Mouse (Mus musculus): ENCODE results near the gene Sfxn2.
"Not testable (repeated sequence)": the region's sequence is repeated elsewhere in the genome, so short reads cannot be mapped to it uniquely, and the experiment has no call there.

Sfxn2 gene

DNA sequence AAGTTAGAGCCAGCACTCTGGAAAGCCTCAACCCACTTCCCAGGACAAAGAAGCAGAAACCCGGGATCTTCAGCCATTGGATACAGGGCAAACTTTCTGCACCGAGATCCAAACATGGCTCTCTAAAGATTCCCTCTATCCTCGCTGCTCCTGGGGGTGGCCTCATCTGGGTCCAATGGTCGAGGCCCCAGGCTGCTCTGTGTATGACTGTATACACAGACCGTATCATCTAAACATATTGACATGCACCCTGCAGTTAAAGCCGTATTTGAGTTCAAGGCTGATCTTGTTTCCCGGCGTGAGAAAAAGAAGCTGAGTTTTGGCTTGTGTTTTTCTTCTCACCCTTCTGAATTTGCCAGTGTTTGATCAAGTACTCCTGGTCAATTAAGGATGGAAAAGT is 30.4 kb upstream of the Sfxn2 start:
- DNase-seq (ENCODE audit: low spot score in 2 of 2): no peak

- no peak for DNase-seq (ENCODE audit: low spot score in 2 of 2)
Measured at GRCm38 (mm10) chr19:46547565-46547964, 25.6 kb upstream of the Sfxn2 start.

- DNase-seq (ENCODE audit: low spot score in 2 of 2): no peak
Measured at GRCm38 (mm10) chr19:46548110-46548509, 25.1 kb upstream of the Sfxn2 start.

DNA sequence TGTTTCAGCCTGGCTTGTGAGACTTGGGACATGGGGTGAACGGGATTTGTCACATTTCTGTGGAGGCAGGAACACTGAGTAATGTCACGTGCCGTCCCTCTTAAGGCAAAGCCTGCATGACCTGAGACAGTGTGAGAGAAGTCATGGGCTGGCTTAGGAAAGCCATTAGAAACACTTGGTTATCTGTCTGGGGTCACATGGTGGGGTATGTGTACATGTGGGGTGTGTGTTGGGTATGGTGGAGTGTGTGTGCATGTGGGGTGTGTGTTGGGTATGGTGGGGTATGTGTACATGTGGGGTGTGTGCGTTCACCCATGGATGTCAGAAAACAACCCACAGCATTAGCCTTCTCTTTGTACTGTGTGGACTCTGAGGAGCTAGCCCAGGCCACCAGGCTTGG is 22.8 kb upstream of the Sfxn2 start:
- DNase-seq (ENCODE audit: low spot score in 2 of 2): no peak

- DNase-seq (ENCODE audit: low spot score in 2 of 2): no peak
Measured at GRCm38 (mm10) chr19:46552496-46552895, 20.7 kb upstream of the Sfxn2 start.

- DNase-seq (ENCODE audit: low spot score in 2 of 2): peak in 1 of 2 experiments; percentile 51
Measured at GRCm38 (mm10) chr19:46553541-46553955, 19.6 kb upstream of the Sfxn2 start.

GRCm38 (mm10) chr19:46558009-46558408 is 15.2 kb upstream of the Sfxn2 start:
- no peak for DNase-seq (ENCODE audit: low spot score in 2 of 2)

DNA sequence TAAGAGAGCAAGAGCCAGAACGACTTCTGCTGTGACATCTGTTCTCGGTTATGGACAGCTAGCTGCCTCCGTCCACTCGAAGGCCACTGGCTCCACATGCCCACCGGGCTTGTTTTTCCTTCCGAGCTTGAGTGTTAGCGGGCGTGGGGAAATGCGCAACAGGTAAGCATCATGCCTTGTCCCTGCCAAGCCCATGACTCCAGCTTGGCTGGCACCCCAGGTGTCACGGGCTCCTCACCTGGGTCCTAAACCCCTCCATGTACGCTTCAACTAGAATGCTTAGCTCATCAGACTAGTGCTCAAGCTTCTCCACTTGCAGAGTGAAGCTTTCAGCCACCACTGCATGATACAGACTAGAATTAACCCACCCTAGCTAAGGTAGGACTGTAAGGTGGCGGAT is 14.5 kb upstream of the Sfxn2 start:
- no peak for DNase-seq (ENCODE audit: low spot score in 2 of 2)

- peak in 1 of 2 experiments; percentile 27 for DNase-seq (ENCODE audit: low spot score in 2 of 2)
Measured at GRCm38 (mm10) chr19:46562132-46562531, 11.0 kb upstream of the Sfxn2 start.

- DNase-seq (ENCODE audit: low spot score in 2 of 2): no peak
Measured at GRCm38 (mm10) chr19:46562581-46563515, 10.3 kb upstream of the Sfxn2 start.

DNA sequence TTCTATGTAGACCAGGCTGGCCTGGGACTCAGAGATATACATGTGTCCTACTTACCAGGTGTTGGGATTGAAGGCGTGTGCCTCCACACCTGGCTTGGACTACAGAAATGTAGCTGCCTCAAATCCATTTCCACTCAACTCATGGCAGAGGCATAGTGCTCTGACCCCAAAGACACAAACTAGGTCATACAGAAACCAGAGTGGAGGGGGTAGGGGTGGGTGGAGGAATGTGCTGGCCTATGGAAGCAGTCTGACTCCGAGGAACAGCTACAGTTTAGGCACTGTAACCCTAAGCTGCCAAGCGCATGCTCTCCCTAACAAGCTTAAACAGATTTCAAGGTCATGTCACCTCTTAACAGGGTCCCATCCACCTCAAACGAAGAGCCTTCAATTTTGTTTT is 9.6 kb upstream of the Sfxn2 start:
- no peak for DNase-seq (ENCODE audit: low spot score in 2 of 2)

DNA sequence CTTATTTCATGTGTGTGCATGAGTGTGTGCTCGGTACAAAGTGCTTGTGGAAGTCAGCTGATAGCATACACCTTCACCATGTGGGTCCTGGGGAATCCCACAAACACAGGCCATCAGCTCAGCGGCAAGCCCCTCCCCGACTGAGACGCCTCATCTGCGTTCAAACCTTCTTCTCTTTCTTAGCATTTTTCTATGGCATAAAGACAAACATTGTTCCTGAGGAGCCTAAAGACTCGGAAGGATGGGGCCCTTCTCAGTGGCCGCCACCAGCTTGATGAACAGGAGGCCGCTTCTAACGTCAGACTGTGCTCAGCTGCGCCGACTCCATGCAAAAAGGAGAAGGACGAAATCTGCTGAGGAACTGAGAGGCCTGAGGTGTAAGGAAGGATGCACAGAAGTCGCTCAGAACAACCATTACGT is 9.1 kb upstream of the Sfxn2 start:
- DNase-seq (ENCODE audit: low spot score in 2 of 2): no peak

GRCm38 (mm10) chr19:46571211-46571877 is 1.8 kb upstream of the Sfxn2 start:
- DNase-seq (ENCODE audit: low spot score in 2 of 2): not testable (repeated sequence)

DNA sequence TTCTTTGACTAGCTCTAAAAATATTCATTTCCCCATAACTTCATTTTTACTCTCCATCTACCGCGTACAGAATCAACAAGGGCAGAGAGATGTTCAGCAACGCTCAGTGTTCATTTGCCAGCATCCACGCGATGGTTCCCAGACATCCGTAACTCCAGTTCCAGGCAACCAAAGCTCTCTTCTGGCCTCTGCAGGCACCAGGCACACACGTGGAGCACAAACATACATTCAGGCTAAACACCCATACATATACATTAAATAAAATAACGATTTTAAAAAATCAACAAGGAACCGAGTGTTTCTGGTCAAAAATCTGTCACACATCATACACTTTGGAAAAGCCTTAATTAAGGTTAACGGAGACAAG is 1.3 kb upstream of the Sfxn2 start:
- no peak for DNase-seq (ENCODE audit: low spot score in 2 of 2)

DNA sequence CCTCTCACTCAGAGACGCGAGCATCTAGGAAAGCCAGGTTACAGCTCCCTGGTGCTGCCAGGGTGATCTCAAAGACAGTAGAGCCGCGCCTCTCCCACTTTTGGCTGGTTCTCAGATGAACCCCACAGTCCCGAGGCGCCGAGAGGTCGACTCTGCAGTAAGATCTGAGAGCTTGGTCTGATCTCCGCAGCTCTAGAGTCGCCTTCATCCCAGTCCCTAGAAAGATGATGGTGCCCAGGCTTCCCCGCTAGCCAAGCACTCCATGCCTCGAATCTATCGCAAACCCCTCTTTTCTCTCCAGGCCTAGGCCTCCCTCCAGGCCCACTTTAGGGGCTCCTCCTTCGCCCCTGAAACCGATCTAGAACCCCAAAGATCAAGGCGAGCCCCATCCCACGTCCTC is 617 bp upstream of the Sfxn2 start:
- DNase-seq (ENCODE audit: low spot score in 2 of 2): no peak

DNA sequence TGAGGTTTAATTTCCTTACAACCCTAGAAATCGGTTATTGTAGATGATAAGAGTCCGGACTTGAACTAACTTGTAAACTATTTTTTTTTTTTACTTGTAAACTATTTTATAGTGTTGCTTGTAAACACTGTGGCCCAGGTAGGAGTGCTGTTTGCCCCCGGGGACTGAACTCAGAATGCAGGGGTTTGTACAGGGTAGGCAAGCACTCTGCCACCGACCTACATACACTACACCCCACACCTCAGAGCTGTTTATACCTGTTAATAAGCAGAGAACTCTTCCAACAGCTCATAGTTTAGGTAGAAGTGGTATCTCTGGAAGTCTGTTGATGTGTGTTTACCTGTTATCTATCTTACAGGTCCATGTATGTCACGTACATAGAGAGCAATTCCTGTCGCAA is 825 bp downstream of the Sfxn2 start:
- DNase-seq (ENCODE audit: low spot score in 2 of 2): no peak

GRCm38 (mm10) chr19:46575196-46575595 is 2.0 kb downstream of the Sfxn2 start:
- DNase-seq (ENCODE audit: low spot score in 2 of 2): no peak

GRCm38 (mm10) chr19:46587823-46588508 is 14.8 kb downstream of the Sfxn2 start:
- DNase-seq (ENCODE audit: low spot score in 2 of 2): peak; percentile 62 to 76

- no peak for DNase-seq (ENCODE audit: low spot score in 2 of 2)
Measured at GRCm38 (mm10) chr19:46591575-46591974, 18.4 kb downstream of the Sfxn2 start.

DNA sequence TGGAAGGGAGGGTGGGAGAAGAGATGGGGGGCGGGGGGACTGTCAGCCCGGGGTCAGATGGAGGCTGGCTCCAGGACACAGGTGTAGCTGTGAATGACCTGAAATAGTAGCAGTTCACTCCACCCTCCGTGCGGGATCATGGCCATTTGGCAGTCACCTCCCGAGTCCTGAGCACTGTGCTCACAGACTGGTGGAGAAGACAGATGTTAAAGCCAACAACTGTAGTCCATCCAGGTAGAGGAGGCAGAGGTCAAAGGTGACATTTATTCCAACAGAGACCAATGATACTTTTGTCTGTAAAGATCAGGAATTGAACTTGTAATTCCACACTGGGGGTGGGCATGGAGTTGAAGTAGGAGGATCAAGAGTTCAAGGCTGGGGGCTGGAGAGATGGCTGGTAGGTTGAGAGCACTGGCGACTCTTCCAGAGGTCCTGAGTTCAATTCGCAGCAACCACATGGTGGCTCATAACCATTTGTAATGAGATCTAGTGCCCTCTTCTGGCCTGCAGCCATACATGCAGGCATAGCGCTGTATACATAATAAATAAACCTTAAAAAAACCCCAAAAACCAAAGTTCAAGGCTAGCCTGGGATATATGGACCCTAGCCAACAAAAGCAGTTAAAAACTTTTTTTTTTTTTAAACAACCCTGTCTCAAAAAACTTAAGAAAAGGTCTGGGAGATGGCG is 19.7 kb downstream of the Sfxn2 start:
- no peak for DNase-seq (ENCODE audit: low spot score in 2 of 2)

- no peak for DNase-seq (ENCODE audit: low spot score in 2 of 2)
Measured at GRCm38 (mm10) chr19:46598187-46598586, 25.0 kb downstream of the Sfxn2 start.

- peak; percentile 97 to 99 for DNase-seq (ENCODE audit: low spot score in 2 of 2)
Measured at GRCm38 (mm10) chr19:46598720-46599252, 25.6 kb downstream of the Sfxn2 start, which contains the start of gene Wbp1l. TSS of gene Wbp1l (plus strand) at chr19:46599084.
